Mouse (Mus musculus): ENCODE results near the gene Moap1.

Gene Moap1

GRCm38 (mm10) chr12:102743589-102744574, at the start of gene Moap1, which contains the start of gene Tmem251:
Gene Moap1, minus strand, starts transcription at chr12:102743661.
Gene Tmem251, plus strand, starts transcription at chr12:102743762.
- peak; percentile 89 for DNase-seq (ENCODE audit: low spot score)

GRCm38 (mm10) chr12:102787927-102788326, 44.5 kb upstream of the Moap1 start:
- DNase-seq (ENCODE audit: low spot score), result no peak

GRCm38 (mm10) chr12:102785593-102785985, 42.1 kb upstream of the Moap1 start:
- peak; percentile 44 for DNase-seq (ENCODE audit: low spot score)

DNA sequence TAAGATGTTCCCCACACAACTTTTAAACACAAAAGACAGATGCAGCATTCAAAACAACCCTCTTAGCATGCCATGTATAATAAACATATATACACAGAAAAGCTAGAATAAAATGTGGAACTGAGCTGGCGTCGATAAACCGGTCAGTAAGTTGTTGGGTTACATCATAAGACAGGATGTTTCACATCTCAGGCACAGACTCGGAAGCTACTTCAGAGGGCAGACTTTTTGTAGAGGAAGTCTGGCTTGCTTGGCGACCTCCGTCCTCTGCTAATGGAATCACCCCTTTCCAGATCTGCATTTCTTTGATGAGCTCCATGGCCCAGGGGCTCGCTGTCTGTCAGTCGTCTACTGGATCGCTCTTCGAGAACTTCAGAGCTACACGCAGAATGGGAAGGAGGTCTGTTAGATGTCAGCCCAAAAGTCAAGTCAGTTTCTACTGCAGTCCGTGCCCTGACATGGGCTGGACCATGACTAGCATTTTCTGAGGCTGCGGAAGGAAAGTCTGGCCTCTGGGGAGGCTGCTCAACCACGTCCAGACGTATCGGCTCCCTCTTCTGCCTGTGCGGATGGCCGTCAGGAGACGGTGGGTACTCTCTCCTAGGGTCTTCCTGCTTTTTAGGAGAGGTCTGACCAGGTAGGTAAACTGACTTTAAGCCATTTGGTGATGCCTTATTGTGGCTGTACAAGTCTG, 41.6 kb upstream of the Moap1 start:
- DNase-seq (ENCODE audit: low spot score), result no peak

- no peak for DNase-seq (ENCODE audit: low spot score)
Measured at GRCm38 (mm10) chr12:102782841-102783240, 39.4 kb upstream of the Moap1 start.

DNA sequence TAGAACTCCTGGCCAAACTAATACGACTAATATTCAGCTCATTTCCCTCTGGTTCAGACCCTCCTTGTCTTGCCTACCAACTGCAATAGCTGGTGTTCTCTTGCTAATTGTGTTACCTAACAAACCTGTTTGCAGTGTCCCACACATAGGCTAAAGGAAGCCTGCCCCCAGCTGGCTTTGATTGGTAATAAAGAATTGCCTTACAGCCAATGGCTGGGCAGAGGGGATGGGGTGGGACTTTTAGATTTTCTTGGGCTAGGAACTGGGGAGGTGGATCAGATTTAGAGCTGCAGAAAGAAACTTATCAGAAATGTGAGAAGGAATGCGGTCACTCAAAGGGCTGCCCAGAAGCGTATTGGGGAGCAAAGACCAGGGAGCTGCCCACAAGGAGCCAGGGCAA, 36.0 kb upstream of the Moap1 start:
- no peak for DNase-seq (ENCODE audit: low spot score)

GRCm38 (mm10) chr12:102778151-102778550, 34.7 kb upstream of the Moap1 start:
- DNase-seq (ENCODE audit: low spot score), result no peak

- no peak for DNase-seq (ENCODE audit: low spot score)
Measured at GRCm38 (mm10) chr12:102776035-102776434, 32.6 kb upstream of the Moap1 start.

DNA sequence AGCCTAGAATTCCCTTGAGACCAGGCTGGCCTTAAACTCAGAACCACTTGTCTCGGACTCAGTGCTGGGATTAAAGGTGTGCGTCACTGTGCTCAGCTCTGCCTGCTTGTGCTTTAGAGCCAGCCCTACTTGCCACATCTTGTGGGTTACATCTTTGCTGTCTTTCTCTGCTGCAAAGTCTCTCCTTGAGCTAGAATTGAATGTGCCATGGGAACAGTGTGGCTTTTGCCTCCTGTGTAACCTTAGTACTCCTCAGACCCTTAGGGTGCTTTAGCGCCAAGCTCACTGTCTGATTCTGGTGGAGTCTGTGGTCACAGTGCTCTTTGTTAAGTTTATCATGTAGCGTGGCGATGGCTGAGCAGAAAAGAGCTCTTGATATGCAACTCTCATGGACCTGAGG, 29.2 kb upstream of the Moap1 start:
- no peak for DNase-seq (ENCODE audit: low spot score)

- no peak for DNase-seq (ENCODE audit: low spot score)
Measured at GRCm38 (mm10) chr12:102771601-102772000, 28.1 kb upstream of the Moap1 start.

- no peak for DNase-seq (ENCODE audit: low spot score)
Measured at GRCm38 (mm10) chr12:102769000-102769399, 25.5 kb upstream of the Moap1 start.

DNA sequence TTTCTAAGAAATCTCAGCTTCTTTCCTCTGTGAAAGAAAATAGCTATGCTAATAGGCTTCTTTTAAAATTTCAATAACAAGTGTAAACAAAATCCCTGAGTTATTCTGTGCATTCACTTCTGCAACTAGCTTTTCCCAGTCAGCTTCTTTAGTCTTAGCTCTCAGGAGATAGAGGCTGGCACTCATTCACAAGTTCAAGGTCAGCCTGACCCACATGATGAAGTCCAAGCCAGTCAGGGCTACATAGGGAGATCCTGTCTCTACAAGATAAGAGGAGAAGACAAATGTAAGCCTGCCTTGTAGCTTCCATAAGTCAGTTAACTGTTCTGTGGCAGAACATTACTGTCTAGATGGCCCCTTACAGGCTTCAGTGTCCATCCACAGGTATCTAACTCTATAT, 20.2 kb upstream of the Moap1 start:
- DNase-seq (ENCODE audit: low spot score), result no peak

DNA sequence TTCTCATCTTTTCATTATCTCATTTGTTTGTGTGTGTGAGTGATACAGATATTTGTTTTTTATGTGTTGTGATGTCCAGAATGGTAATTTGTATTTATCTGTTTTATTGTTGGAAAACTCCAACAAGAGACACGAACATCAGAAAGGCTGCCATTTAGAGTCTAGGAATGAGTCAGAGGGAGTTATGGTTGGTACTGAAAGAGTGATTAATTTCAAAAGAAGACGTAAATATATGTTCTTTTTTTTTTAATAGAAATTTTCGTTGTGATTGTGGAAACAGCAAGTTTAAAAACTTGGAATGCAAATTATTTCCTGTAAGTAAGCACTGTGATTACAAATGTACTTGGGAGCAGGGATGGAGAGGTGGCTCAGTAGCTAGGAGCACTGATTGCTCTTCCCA, 18.2 kb upstream of the Moap1 start:
- DNase-seq (ENCODE audit: low spot score), result no peak

- DNase-seq (ENCODE audit: low spot score), result no peak
Measured at GRCm38 (mm10) chr12:102758936-102759335, 15.5 kb upstream of the Moap1 start.

DNA sequence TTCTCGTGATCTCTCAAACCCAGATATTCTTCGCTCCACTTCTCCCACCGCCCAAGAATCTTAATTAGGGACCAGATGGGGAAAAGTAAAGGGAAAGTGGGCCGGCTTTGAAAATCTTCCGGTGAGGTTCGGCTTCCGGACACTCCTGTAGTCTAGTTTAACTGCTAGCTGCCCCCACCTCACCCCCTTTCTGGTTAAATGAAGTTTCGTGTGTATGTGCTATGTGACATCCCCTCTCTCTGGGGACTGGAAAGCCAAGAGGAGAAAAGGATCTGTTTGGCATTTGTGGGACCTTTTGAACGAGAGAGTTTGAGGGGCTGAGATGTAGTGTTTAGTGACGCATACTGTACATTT, 14.9 kb upstream of the Moap1 start, which contains the start of gene Gm20604:
TSS of gene Gm20604 (minus strand) at position 270 of the 354 bp plus-strand sequence.
- no peak for DNase-seq (ENCODE audit: low spot score)

- DNase-seq (ENCODE audit: low spot score), result peak; percentile 96
Measured at GRCm38 (mm10) chr12:102757689-102758402, 14.4 kb upstream of the Moap1 start, which contains the start of the genes Gm28051, Gon7 and Ubr7. Gene Gm28051, minus strand, starts transcription at chr12:102757765. Gene Gon7, minus strand, starts transcription at chr12:102757803. Gene Ubr7, plus strand, starts transcription at chr12:102757967.

DNA sequence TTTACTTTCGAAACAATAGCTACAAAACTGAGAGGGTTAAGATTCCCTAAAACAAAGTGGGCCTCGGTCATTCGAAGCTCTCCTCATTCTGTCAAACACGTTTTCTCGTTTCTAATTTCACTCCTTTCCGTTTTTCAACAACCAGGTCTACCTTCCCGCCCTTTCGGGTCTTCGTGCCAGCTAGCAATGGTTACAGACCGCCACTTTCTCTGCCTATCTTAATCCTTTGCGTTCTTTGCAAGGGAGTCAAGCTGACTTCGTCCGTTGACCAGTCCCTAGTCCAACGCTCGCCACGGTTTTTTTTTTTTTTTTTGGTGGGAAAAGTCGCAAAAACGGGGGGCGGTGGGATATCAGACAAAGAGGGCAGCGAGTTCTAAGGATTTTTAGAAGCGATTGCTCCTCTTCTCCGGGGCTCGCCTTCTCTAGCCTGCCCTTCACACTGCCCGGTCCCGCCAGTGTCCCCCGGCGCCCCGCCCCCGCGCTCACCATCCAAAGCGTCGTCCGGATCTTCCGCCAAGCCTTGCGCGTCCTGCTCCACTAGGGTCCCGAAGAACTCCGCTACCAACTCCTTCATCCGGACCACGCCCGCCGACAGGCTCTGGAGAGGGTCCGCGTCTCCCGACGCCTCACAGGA, 13.7 kb upstream of the Moap1 start:
- no peak for DNase-seq (ENCODE audit: low spot score)

DNA sequence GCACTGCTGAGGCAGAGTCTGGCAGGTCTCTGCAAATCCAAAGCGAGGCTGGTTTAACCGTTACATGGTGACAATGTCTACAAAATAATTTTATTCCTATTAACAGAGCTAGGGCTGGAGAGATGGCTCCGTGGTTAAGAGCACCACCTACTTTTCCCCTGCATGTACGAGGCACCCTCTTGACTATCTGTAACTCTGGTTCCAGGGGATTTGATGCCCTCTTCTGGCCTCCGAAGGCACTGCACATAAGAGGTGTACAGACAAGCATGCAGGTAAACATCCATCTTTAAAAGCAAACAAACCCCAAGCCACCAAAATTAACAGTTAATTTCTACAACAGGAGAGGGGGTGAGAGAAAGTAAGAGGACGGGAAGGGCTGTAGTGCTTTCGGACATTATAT, 12.8 kb upstream of the Moap1 start:
- DNase-seq (ENCODE audit: low spot score), result no peak

GRCm38 (mm10) chr12:102748256-102748655, 4.8 kb upstream of the Moap1 start:
- DNase-seq (ENCODE audit: low spot score), result no peak

GRCm38 (mm10) chr12:102744839-102745238, 1.4 kb upstream of the Moap1 start:
- DNase-seq (ENCODE audit: low spot score), result no peak

DNA sequence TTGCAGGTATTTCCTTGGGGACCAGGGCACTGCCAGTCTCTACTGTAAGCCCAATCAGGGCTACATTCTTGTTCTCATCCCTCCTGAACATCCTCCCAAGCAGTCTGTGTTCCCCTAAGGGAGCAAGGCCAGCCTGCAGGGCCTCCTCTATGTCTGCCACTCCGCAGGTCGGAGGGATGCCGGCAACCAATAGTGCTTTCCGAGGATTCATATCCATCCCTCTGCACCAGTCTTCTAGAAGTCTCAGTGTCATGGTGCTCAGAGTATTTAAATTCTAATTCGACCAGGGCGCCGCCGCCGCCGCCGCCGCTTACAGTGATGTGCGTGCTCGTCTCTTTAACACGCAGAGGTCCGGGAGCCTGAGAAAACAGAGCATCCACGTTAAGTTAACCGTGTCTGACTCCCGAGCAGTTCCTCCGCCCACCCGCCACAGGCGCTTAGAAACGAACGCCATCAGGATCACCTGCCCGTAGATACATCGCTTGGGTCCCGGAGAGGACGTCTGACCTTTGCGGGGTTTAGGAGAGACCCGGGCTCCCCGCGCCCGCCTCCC, 349 bp downstream of the Moap1 start:
- no peak for DNase-seq (ENCODE audit: low spot score)
